Mouse (Mus musculus) ES-E14 (cell line): ENCODE measurements at regions not wholly inside any gene's neighbourhood (a gene's known extent, or its start where the extent isn't known, plus 50 kb on each side); places are given as distances from the start of the nearest gene placed in this dataset.

Experiments
- HCFC1 ChIP-seq: IDR thresholded peaks from 2 replicates; pipeline ENCODE4 v1.6.1; 2012; ENCODE audit warnings: low read length, inconsistent platforms, borderline replicate concordance; ENCODE audit not compliant: insufficient read depth
- ZC3H11A ChIP-seq: IDR thresholded peaks from 2 replicates; pipeline ENCODE4 v1.6.1; 2012; ENCODE audit warnings: low read depth, mild to moderate bottlenecking, inconsistent platforms, low read length, borderline replicate concordance
- ZNF384 ChIP-seq: IDR thresholded peaks from 2 replicates; pipeline ENCODE4 v1.6.1; 2012; ENCODE audit warnings: low read depth, low read length, inconsistent platforms

DNA sequence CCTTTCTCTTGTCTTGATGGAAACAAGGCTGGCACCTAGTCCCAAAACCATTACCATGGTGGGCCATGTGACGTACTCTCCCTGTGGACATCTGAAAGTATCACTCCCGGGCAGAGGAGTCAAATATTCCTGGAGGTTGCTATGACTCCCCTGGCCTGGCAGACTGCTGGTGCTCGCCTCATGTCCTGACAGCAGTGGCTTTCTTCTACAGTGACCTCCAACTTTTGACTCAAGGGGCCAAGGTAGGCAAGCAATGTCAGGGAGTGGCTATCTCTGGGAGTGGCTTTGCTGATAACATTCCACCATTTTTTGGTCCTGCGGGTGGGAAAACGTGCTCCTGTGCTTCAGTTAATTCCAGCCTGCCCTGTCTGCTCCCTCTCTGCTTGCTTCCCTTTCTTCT lies 54.7 kb upstream of the Ptgfrn start:
- no peak for TF ChIP-seq HCFC1
- no peak for TF ChIP-seq ZNF384
- TF ChIP-seq ZC3H11A: no peak
